Mouse (Mus musculus) midbrain, postnatal 0 days (tissue): ENCODE measurements around the gene Themis. TPM values are rescaled to one million over a fixed set of nuclear protein-coding genes. Genes with fewer than 3 reads are reported as not detected.

ENCODE experiments used
- ATAC-seq: fragments of 200-750 bp; cut with Nextera tagmentation; 2 replicates; pipeline ENCODE4 v1.8.0; 2017; ENCODE audit warnings: moderate number of reproducible peaks, mild to moderate bottlenecking, moderate TSS enrichment, moderate library complexity; ENCODE audit not compliant: low FRiP score
- DNase-seq: peaks from one replicate; pipeline ENCODE4 v3.0.0-alpha.2; 2015; ENCODE audit warnings: low spot score
- H3K27ac ChIP-seq: fragments of 300-500 bp; sonication (generic); 2 replicates; pipeline ENCODE4 v1.5.1; 2014; ENCODE audit warnings: low read depth, mild to moderate bottlenecking, low read length, mixed read lengths
- H3K27me3 ChIP-seq: fragments of 300-500 bp; sonication (generic); 2 replicates; pipeline ENCODE4 v1.6.1; 2014; ENCODE audit warnings: low read length, control low read depth, mixed read lengths; ENCODE audit not compliant: insufficient read depth
- H3K36me3 ChIP-seq: fragments of 300-500 bp; sonication (generic); 2 replicates; pipeline ENCODE4 v1.6.1; 2014; ENCODE audit warnings: low read length, control low read depth, mixed read lengths; ENCODE audit not compliant: insufficient read depth
- H3K4me1 ChIP-seq: fragments of 300-500 bp; sonication (generic); 2 replicates; pipeline ENCODE4 v1.6.1; 2014; ENCODE audit warnings: mild to moderate bottlenecking, control low read depth, antibody characterized with exemption, low read length, mixed read lengths; ENCODE audit not compliant: insufficient read depth
- H3K4me2 ChIP-seq: fragments of 300-500 bp; sonication (generic); 2 replicates; pipeline ENCODE4 v1.6.1; 2014; ENCODE audit warnings: low read depth, mild to moderate bottlenecking, low read length, mixed read lengths; ENCODE audit not compliant: poor library complexity, severe bottlenecking
- H3K4me3 ChIP-seq: fragments of 300-500 bp; sonication (generic); 2 replicates; pipeline ENCODE4 v1.5.1; 2014; ENCODE audit warnings: low read depth, mild to moderate bottlenecking, low read length, moderate library complexity
- H3K9ac ChIP-seq: fragments of 300-500 bp; sonication (generic); replicated peaks from 2 replicates; pipeline ENCODE4 v1.6.1; 2014; ENCODE audit warnings: mild to moderate bottlenecking, low read length, moderate library complexity, mixed read lengths; ENCODE audit not compliant: poor library complexity, severe bottlenecking
- H3K9me3 ChIP-seq: fragments of 300-500 bp; sonication (generic); 2 replicates; pipeline ENCODE4 v1.6.1; 2016; ENCODE audit warnings: low read length, control low read depth
- CTCF ChIP-seq: IDR thresholded peaks from 2 replicates; pipeline ENCODE4 v1.5.1; 2016; ENCODE audit warnings: antibody characterized with exemption, mild to moderate bottlenecking
- WGBS: fragments of 180-500 bp; shearing (Covaris S2); extraction: QIAGEN DNeasy Blood & Tissue Kit; methylation state at CpG from one replicate; pipeline ENCODE4 v1.1.7; 2014; 5-methylcytosine and 5-hydroxymethylcytosine counted together
- polyA plus RNA-seq: library from polyadenylated mRNA; unstranded; fragments of >200 nt; fragmentation: Nextera tagmentation; extraction: Ambion mirVana; gene quantifications from 2 replicates; pipeline ENCODE4 v1.2.1, GENCODE M21; 2015
- total RNA-seq: library from RNA; depleted of rRNA; stranded (reverse); fragments of >200 nt; gene quantifications from 2 replicates; pipeline ENCODE4 v1.2.3, GENCODE M21; 2014

Gene Themis
- total and polyA plus RNA-seq, 2 experiments from 2014 or later, result not detected

DNA sequence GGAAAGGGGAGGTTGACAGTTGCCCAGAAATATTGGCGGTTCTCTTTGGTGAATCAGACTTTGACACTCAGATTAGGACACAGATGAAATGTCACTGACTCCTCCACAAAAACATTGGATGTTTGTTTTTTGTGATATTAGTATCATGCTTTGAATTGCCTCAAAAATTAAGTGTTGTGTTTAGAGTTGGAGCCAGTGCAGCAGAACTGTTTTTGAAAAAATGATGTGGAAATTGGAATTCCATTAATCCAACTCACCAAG, 18.3 kb upstream of the Themis start:
- Histone ChIP-seq H3K4me2 (no peak overlapping the region), H3K27ac (no peak overlapping the region), H3K27me3 (no peaks in the 10 kb centered on the region), H3K9me3 (no peaks in the 10 kb centered on the region), H3K4me1 (no peaks in the 10 kb centered on the region), H3K36me3 (no peaks in the 10 kb centered on the region), H3K4me3 (no peak overlapping the region), H3K9ac (no peak overlapping the region)
- no peak for TF ChIP-seq CTCF
- DNase-seq (no peak), ATAC-seq (no peak)
- 10% methylated on average over 1 of the region's 1 CpGs for WGBS

GRCm38 (mm10) chr10:28651910-28652309, 16.2 kb upstream of the Themis start:
- 97% methylated on average over 2 of the region's 2 CpGs for WGBS
- Histone ChIP-seq H3K4me2 (no peak overlapping the region), H3K27ac (no peak overlapping the region), H3K9ac (no peak overlapping the region), H3K36me3 (no peaks in the 10 kb centered on the region), H3K27me3 (no peaks in the 10 kb centered on the region), H3K9me3 (no peaks in the 10 kb centered on the region), H3K4me3 (no peak overlapping the region), H3K4me1 (no peaks in the 10 kb centered on the region)
- ATAC-seq (no peak), DNase-seq (no peak)
- TF ChIP-seq CTCF, result no peak

GRCm38 (mm10) chr10:28654733-28655132, 13.4 kb upstream of the Themis start:
- no peaks in the 10 kb centered on the region for H3K36me3 ChIP-seq
- no peak for TF ChIP-seq CTCF
- no peaks in the 10 kb centered on the region for H3K4me1 ChIP-seq
- DNase-seq (no peak), ATAC-seq (no peak)
- no peaks in the 10 kb centered on the region for H3K9me3 ChIP-seq
- H3K27me3 ChIP-seq, result no peaks in the 10 kb centered on the region
- no peak overlapping the region for H3K9ac ChIP-seq
- no peak overlapping the region for H3K27ac ChIP-seq
- no peak overlapping the region for H3K4me3 ChIP-seq
- H3K4me2 ChIP-seq, result no peak overlapping the region

- DNase-seq, result peak; percentile 27
- Histone ChIP-seq H3K4me2 (no peak overlapping the region), H3K9me3 (no peaks in the 10 kb centered on the region), H3K36me3 (no peaks in the 10 kb centered on the region), H3K9ac (no peak overlapping the region), H3K27ac (no peak overlapping the region), H3K27me3 (no peaks in the 10 kb centered on the region), H3K4me3 (no peak overlapping the region), H3K4me1 (no peaks in the 10 kb centered on the region)
- no peak for TF ChIP-seq CTCF
- ATAC-seq, result no peak
- WGBS, result 42% methylated on average over 6 of the region's 6 CpGs
Measured at GRCm38 (mm10) chr10:28665141-28665540, 3.0 kb upstream of the Themis start.

DNA sequence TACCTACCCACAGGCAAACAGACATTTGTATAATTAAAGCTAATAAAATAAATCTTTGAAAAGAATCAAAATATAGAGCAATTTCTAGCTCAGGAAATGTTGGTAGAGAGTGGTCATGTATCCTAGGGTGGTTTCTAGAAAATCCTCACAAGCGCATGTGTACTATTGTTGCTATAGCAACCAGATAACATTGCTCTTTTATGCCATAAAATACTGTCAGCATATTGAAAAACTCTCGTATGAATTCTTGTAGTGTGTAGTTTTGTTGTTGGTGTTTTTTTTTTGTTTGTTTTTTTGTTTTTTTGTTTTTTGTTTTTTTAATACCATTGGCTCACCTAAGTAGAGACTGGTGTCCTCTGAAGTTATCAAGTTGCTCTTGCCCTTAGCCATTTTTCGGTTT, 5.8 kb downstream of the Themis start:
- H3K36me3 ChIP-seq, result no peaks in the 10 kb centered on the region
- H3K9ac ChIP-seq, result no peak overlapping the region
- no peak overlapping the region for H3K4me2 ChIP-seq
- H3K4me3 ChIP-seq, result no peak overlapping the region
- 68% methylated on average over 3 of the region's 3 CpGs for WGBS
- H3K9me3 ChIP-seq, result no peaks in the 10 kb centered on the region
- H3K27me3 ChIP-seq, result no peaks in the 10 kb centered on the region
- ATAC-seq, result no peak
- H3K27ac ChIP-seq, result no peak overlapping the region
- no peaks in the 10 kb centered on the region for H3K4me1 ChIP-seq
- TF ChIP-seq CTCF, result no peak
- no peak for DNase-seq

GRCm38 (mm10) chr10:28675337-28675736, 7.2 kb downstream of the Themis start:
- ATAC-seq (no peak), DNase-seq (no peak)
- H3K4me3 ChIP-seq, result no peak overlapping the region
- H3K36me3 ChIP-seq, result no peaks in the 10 kb centered on the region
- TF ChIP-seq CTCF, result no peak
- H3K27me3 ChIP-seq, result no peaks in the 10 kb centered on the region
- WGBS, result 88% methylated on average over 2 of the region's 2 CpGs
- no peak overlapping the region for H3K27ac ChIP-seq
- no peaks in the 10 kb centered on the region for H3K9me3 ChIP-seq
- H3K4me1 ChIP-seq, result no peaks in the 10 kb centered on the region
- no peak overlapping the region for H3K9ac ChIP-seq
- no peak overlapping the region for H3K4me2 ChIP-seq

GRCm38 (mm10) chr10:28694981-28695380, 26.8 kb downstream of the Themis start:
- Histone ChIP-seq H3K27me3 (no peaks in the 10 kb centered on the region), H3K4me2 (no peak overlapping the region), H3K4me1 (no peaks in the 10 kb centered on the region), H3K27ac (no peak overlapping the region), H3K9me3 (no peaks in the 10 kb centered on the region), H3K9ac (no peak overlapping the region), H3K36me3 (no peaks in the 10 kb centered on the region), H3K4me3 (no peak overlapping the region)
- WGBS, result 88% methylated on average over 6 of the region's 6 CpGs
- no peak for TF ChIP-seq CTCF
- DNase-seq (no peak), ATAC-seq (no peak)
